Mouse (Mus musculus) brain, embryonic 14.5 days (tissue): ENCODE measurements around the gene Mylk.

ENCODE experiments used
- CTCF ChIP-seq: fragments of 200-500 bp; IDR thresholded peaks from 2 replicates; pipeline ENCODE4 v1.5.1; 2012; ENCODE audit warnings: inconsistent platforms, mild to moderate bottlenecking, moderate library complexity, borderline replicate concordance; ENCODE audit not compliant: insufficient read depth, insufficient read length; ENCODE audit errors: extremely low read depth
- POLR2A ChIP-seq: fragments of 200-500 bp; IDR thresholded peaks from 2 replicates; pipeline ENCODE4 v1.6.1; 2012; ENCODE audit warnings: mild to moderate bottlenecking, inconsistent platforms, borderline replicate concordance; ENCODE audit not compliant: poor library complexity, insufficient read depth, insufficient read length, severe bottlenecking; ENCODE audit errors: extremely low read depth

DNA sequence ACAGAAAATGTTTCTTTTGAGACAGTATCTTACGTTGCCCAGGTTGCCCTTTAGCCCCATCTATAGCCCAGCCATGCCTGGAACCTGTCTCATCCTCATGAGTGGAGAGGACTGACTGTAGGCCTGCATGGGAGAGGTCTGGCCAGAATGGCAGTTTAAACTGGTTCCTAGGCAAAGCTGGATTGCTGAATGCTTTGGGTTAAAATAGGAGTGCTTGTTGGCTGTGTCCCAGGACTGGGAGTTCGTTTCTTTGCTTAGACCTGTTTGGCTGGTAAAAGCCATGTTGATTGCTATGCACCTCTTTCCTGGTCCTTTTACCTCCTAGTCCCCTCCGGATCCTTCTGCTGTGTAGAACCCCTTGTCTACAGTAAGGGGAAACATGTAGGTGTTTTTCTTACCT, 288.2 kb downstream of the Mylk start:
- no peak for TF ChIP-seq CTCF
- TF ChIP-seq POLR2A = no peak
